Mouse (Mus musculus) adrenal gland (tissue): ENCODE results near the gene Kntc1.

Experiments used
- intact Hi-C: fragments of 180-260 bp; cut with DNase I; formaldehyde crosslinking; loops from one replicate; pipeline ENCODE4 v1.15.1; 2025

Gene Kntc1

GRCm38 (mm10) chr5:123806334-123806733, 56.8 kb downstream of the Kntc1 start:
- intact Hi-C loops: no loop called here

- intact Hi-C loops: no loop called here
These were observed 59.0 kb downstream of the Kntc1 start for GRCm38 (mm10) chr5:123808541-123808940.

- intact Hi-C loops: no loop called here
These were observed 59.6 kb downstream of the Kntc1 start for GRCm38 (mm10) chr5:123809156-123809555.

DNA sequence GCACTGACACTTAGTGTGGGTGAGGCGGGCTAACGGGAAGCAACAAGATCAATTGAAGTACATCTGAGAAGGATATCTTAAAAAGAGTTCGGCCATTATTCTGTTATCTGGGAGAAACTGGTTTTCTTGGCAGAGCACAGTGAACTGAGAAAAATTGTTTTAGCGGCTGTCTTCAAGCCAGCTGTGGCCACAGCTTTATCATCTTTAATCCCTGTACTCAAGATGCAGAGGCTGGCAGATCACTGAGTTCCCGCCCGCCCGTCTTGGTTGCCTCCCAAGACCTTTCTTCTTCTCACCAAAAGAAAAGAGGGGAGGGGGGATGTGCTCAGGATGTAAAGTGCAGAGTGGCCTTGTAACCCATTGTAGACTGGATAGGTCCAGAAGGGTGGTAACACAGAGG, 67.4 kb downstream of the Kntc1 start:
- intact Hi-C loops: no loop called here

DNA sequence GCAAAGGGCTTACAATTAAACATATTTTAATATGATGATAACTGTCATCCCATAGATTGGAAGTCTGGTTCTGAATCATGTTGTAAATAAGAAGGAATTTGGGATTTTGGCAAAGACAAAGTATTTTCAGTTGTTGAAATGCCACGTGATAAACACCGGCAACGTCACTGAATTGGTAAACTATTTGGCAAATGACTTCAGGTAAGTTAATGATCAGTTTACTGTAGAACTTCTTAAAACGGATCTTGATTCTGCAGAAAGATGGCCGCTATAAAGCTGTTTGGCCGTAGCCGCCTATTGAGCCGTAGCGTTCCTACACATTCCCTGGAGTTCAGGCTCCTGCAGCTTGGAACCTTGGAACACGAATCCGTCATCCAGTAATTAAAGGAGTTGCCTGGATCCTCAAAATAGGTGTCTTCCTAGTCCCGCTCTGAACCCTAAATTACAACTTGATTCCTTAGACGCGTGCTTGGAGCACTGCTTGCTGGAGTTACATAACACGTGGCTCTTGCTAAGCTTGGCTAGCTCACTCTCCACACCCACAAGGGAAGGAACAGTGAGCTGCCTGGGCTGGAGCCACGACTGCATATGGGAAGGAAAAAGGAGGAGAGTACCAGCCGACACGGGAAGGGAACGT, 69.5 kb downstream of the Kntc1 start:
- intact Hi-C loops: no loop called here

GRCm38 (mm10) chr5:123820501-123821263, 71.2 kb downstream of the Kntc1 start:
- intact Hi-C loops: loop anchor here (10.0 kb wide), 1 partner anchor 174 kb away; no protein-coding TSS in a partner anchor

DNA sequence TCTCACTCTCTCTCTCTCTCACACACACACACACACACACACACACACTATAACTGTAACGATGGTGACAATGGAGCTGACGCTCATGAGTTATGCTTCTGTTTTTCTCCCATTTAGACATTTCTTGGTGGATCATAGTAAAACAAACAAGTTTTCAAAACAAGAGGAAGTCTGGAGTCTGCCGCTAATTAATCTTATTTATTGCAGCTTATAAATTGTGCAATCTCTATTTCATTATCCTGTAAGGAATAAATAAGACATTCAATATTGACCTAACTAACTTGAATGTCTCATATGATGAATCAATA, 71.7 kb downstream of the Kntc1 start:
- intact Hi-C loops: loop anchor here (10.0 kb wide), 1 partner anchor 174 kb away; no protein-coding TSS in a partner anchor

GRCm38 (mm10) chr5:123822706-123823105, 73.2 kb downstream of the Kntc1 start:
- intact Hi-C loops: loop anchor here (10.0 kb wide), 1 partner anchor 172 kb away; no protein-coding TSS in a partner anchor

- intact Hi-C loops: loop anchor here (5.0 to 10.0 kb wide), 2 partner anchors 80 to 167 kb away; partner anchors contain the start of gene Denr
These were observed 78.2 kb downstream of the Kntc1 start for GRCm38 (mm10) chr5:123827659-123828091.

GRCm38 (mm10) chr5:123832309-123832708, 82.8 kb downstream of the Kntc1 start:
- intact Hi-C loops: no loop called here

DNA sequence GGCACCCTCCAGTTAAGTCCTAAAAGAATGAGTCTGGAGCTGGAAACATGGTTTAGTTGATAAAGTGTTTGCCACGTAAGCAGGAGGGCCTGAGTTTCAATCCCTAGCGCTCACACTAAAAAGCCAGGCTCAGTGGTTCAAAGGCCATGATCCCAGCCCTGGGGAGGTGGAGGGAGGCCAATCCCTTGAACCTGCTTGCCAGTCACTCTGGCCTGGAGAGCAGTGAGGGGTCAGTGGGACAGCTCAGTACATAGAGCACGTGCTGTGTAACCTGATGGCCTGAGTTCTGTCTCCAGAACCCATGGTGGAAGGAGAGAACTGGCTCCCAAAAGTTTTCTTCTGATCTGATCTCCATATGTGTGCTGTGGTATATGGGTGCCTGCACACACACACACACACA, 85.3 kb downstream of the Kntc1 start:
- intact Hi-C loops: no loop called here

DNA sequence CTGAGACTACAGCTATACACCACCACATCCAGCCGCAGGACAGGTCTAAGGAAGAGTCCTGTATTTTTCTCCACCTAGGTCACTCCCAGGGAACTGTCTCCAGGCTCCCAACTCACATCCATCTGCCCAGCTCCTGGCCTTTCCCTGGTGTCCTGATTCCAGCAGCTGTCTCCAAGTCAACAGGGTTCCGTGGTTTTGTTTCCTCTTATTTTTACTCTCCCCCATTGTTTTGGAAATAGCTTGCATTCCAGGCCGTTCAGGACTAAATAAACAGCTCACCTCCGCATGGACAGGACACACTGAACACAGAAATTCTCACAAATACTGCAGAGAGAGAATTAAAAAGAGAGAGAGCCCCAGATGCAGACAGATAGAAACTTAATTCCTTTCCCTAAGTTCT, 87.9 kb downstream of the Kntc1 start:
- intact Hi-C loops: no loop called here

GRCm38 (mm10) chr5:123842221-123842934, 92.9 kb downstream of the Kntc1 start:
- intact Hi-C loops: no loop called here

DNA sequence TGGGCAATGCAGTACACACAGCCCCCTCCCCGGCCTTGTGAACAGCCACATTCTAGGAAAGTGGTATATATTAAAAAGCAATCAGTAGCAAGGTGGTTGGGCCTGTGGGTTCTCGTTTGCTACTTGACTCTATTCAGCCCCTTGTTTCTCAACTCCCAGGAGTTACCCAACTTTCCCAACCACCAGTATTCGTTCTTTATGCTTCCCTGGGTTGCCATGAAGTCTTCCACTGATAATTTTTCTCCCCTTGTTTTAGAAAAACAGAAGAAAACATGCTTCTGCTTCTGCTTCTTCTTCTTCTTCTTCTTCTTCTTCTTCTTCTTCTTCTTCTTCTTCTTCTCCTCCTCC, 93.4 kb downstream of the Kntc1 start:
- intact Hi-C loops: no loop called here

DNA sequence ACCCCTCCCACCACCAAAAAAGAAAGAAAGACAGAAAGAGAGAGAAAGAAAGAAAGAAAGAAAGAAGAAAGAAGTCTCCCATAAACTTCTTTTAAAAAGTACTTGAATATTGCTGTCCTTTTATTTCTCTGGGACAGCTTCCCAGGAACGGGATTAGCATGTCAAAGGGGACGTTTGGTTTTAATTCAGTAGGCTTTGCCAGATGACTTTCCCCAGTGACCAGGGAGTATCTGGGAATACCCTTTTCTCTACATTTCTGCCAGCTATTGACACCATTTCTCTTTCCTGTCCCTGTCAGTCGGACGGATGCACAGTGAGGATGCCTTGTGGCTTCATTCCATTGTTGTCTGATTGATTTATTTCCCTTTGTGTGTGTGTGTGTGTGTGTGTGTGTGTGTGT, 94.3 kb downstream of the Kntc1 start:
- intact Hi-C loops: no loop called here

- intact Hi-C loops: no loop called here
These were observed 94.8 kb downstream of the Kntc1 start for GRCm38 (mm10) chr5:123844316-123844715.

GRCm38 (mm10) chr5:123851398-123851797, 101.9 kb downstream of the Kntc1 start:
- intact Hi-C loops: no loop called here

DNA sequence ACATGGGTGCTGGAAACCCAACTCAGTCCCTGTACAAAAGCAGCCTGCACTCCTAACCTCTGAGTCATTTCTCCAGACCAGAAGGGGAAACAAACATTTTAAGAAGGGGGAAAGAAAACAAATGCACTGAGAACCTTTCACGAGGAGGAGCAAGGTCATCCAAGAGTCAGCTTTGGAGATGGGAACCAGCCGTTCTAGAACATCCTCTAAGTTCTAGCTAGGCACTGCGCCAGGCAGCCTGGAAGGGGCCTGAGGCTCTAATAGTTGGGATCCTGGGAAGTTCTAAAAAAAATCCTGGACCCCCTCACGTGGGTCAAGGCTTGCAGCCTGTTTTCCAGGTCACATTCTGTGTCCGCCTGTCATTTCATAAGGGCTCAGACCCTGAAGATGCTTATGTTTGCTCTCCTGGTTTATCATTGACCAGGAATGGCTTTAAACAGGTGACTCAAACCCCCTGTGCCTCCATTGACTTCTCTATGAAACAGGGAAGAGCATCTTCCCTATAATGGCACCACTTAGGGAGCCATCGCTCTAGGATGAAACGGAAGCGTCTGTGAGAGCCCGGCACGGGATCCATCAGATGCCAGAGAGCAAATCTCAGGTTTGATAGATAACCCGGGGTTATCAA, 104.5 kb downstream of the Kntc1 start:
- intact Hi-C loops: no loop called here

DNA sequence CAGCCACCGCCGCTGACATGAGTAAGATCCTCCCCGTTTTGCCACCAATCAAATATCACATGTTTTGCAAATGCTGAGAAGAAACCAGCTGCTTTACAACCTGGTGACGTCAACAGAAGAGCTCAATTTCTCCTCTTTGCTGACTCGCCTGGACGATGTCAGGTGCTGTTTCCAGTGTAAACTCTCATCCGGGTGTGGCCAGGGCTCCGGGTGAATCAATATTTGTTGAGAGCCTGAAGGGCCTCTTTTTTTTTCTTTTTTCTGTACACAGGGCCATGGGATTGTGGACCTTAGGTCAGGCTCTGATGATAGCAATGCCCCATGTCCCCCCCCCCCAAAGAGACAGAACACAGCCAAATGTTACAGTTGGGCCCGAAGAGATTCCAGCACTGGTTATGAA, 105.0 kb downstream of the Kntc1 start:
- intact Hi-C loops: no loop called here

- intact Hi-C loops: no loop called here
These were observed 109.3 kb downstream of the Kntc1 start for GRCm38 (mm10) chr5:123858798-123859197.

DNA sequence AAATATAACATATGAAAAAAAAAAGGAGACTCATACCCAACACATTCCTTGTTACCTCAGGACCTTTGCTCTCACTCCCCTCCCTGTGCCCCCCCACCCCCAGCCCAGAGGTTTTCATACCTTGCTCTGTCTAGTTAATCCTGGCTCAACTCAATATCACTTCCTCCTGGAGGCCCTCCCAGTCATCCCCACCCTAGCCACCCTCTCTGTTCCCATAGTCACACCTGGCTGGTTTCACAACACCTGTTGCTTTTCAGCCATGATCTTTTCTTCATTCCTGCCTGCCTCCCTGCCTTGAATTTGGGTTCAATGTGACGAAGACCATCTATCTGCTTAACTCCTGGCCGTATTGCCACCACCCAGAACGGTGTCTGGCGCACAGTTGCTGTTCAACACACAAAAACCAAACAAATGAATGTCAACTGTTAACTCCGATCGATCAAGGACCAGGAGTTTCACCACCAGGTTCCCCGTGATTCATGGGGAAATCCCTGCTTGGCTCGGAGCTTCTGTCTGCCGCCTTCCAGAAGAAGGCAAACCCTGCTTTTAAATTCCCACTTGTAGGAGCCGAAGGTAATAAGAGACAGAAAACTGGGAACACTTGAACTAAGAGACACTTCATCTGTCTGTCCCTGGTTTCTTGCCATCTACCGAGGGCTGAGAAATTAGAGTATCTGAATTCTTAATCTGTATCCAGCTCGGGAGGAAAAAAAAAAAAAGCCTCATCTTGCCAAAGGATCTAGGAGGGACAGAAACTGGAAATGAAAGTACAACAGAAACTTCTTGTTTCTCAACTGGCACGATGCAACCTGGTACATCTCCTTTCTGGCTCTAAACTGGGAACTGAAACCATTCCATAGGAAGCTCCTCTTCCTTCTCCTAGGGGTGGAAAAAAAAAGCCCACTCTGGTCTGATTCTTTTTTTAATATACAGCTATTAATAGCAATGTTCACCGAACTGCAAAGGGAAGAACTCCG, 113.1 kb downstream of the Kntc1 start:
- intact Hi-C loops: no loop called here
